Mouse (Mus musculus) telencephalon, adult 2 months (tissue): Measurements from ENCODE around the gene Jmjd4.

ENCODE experiments used
- DNase-seq: peaks from one replicate; pipeline ENCODE4 v3.0.0-alpha.2; 2011; ENCODE audit warnings: low read depth, low spot score

The Jmjd4 gene

DNA sequence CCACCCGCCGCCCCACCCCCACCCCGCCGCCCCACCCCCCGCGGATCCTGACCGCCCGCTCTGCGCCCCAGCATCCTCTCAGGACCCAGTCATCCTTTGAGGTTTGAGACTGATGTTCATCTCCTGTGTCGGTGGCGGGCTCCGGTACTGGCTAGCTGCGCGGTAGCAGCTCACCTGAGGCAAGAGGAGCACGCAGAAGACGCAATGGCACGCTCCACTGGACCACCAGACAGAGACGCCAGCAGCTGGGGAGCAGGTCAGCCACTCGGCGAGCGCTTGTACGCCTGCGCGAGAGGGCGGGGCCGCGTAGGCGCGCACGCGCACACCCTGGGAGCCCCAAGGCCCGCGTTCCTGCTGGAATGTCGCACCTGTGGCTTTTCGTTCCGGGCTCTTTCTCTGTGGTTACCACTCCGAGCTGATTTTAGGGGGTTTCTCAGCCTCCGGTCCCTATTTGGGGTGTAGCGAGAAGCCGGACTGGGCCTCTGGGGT is at the start of gene Jmjd4:
Gene Jmjd4 (plus strand): TSS at position 305 of the 489 bp plus-strand sequence.
- peak; percentile 77 for DNase-seq

DNA sequence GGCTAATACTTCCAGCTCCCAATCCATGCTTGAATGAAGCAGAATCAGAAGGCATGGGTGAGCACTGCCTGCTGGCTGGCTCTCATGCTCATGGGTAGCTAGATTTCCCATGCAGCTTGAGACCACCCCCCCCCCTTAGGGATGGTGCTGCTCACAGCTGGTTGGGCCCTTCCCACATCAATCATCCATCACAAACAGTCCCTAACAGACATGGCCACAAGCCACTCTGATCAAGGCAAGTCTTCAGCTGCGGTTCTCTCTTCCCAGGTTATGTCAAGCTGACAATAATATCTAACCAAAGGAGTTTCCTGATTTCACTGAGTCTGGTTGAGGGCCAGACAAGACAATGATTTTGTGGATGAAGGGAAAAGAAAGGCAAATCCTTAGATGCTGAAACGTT is 49.0 kb upstream of the Jmjd4 start:
- no peak for DNase-seq

DNA sequence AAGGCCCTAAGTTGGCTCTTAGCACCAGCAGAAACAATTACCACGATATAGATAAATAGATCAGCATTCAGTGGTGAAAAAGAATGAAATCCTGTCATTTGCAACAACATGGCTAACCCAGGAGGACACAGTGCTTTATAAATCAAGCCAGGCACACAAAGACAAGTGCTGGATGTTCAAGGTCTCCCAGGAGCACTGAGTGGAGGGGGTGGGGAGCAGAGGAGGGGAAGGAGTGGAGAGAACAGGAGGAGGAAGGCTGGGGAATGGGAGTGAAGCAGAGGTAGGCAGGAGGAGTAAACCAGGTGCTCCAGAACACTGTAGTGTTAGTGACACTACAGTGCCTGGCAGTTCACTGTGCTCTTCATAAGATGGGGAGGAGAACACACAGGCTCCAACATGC is 44.1 kb upstream of the Jmjd4 start:
- DNase-seq, result no peak

- no peak for DNase-seq
These were observed 39.0 kb upstream of the Jmjd4 start for GRCm38 (mm10) chr11:59410851-59411250.

DNA sequence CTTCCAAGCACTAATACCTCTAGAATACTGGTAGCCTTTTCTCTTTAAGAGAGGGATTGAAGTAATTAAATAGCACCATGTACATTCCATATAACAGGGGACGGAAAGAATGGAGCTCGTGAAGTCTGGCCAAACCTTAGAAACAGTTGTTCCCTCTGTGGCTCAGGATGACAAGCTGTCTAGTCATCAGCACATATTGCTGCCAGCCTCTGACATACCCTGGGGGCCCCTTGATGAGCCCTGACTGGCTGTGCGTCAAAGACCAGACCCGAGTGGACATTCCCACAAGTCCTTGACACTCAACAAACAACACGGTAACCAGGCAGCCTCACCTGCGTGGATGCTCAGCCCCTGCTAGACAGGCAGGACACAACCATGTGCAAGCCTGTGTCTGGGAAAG is 37.8 kb upstream of the Jmjd4 start:
- no peak for DNase-seq

GRCm38 (mm10) chr11:59412999-59413863 is 36.6 kb upstream of the Jmjd4 start:
- peak; percentile 48 for DNase-seq

DNA sequence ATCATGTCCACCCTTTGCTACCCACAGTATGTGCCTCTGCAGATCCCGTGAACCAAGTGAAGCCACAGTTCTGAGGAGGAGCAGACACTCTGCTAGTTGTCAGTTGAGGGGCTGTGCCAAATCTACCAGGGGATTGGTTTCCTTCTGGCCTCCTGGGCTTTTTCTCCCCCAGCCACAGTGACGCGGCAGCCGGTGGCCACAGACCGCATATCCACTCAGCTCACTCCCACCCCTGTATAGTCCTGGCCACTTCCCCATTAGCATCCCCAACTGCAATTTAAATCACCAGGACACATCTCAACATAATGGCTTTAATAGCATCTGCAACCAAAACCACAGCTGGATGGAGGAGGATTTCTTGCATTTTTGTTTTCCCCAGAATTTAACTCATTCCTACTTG is 31.1 kb upstream of the Jmjd4 start:
- DNase-seq, result no peak

DNA sequence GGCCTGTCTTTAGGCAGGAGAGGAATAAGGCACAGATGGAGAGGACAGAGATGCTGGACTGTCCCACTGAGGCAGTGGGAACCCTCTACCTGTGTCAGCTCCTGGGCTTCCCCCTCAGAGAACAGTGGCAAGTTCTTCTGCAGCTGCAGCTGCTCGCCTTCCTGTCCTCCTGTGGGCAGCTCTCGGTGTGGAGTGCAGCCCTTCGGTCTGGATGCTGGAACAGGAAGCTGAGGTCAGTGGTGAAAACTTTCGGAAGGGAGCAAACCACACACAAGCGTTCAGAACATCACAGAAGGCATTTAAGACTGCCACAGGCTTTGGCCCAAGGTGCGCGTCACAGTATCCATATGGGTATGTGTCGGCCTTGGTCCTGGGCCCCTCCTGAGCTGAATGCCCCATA is 28.4 kb upstream of the Jmjd4 start:
- no peak for DNase-seq

- DNase-seq, result no peak
These were observed 27.9 kb upstream of the Jmjd4 start for GRCm38 (mm10) chr11:59421967-59422366.

- no peak for DNase-seq
These were observed 26.7 kb upstream of the Jmjd4 start for GRCm38 (mm10) chr11:59423010-59423588.

DNA sequence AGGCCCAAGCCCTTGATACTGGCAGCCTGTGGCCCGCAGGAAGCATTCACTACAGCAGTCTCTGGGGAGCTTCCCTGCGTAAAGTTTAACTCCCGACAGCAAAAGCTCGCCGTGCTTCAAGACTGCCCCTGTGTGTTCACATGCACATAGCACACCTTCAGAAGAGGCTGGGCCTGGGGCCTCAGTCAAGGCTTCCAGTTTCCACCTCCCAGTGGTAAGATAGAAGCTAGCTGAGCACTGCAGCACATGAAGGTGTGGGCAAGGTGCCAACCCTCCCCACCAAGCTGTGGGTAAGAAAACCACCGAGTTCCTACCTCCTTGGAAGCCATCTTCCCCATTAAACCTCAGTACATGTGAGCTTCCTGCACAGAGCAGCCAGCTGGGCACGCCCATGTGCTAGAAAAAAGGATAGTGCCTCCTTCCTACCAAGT is 24.2 kb upstream of the Jmjd4 start:
- DNase-seq, result peak; percentile 35

GRCm38 (mm10) chr11:59428057-59428660 is 21.7 kb upstream of the Jmjd4 start:
- no peak for DNase-seq

GRCm38 (mm10) chr11:59429959-59430358 is 19.9 kb upstream of the Jmjd4 start:
- DNase-seq, result no peak

DNA sequence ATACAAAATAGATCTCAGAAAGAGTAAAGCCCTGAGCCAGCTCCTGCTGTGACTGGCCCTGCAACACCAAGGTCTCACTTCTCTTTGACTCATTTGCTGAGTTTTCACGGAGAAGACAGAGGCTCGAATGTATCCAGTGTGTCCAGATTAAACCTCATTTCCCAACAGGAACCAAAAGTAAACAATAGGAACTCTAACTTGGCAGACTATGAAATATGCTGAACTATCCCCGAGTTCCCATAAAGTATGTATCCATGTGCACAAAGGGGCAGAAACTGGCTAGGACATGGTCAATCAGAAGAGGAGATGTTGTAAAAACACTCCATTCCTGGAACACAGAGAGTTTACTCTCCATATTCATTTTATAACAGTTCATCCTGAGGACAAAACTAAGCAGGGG is 17.6 kb upstream of the Jmjd4 start:
- no peak for DNase-seq

DNA sequence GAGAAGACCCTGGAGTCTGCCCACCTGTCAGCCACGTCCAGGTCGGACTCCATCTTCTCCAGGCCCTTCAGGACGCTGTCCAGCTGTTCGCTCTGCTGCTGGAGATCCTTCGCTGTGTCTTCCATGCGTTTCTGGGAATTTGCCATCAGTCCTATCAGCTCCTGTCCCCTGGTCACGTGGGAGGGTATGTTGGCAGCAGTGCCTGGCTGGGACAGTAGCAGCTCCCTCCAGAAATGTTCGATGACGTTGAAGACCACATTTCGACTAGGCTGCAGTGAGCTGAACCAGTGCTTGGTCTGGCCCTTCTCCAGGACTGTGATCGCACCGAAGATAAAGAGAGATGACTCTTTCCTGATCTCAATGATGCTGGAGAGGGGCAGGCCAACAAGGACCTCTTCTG is 11.9 kb upstream of the Jmjd4 start:
- no peak for DNase-seq

GRCm38 (mm10) chr11:59443102-59443501 is 6.7 kb upstream of the Jmjd4 start:
- DNase-seq, result no peak

GRCm38 (mm10) chr11:59450230-59450771 is 456 bp downstream of the Jmjd4 start:
- no peak for DNase-seq

DNA sequence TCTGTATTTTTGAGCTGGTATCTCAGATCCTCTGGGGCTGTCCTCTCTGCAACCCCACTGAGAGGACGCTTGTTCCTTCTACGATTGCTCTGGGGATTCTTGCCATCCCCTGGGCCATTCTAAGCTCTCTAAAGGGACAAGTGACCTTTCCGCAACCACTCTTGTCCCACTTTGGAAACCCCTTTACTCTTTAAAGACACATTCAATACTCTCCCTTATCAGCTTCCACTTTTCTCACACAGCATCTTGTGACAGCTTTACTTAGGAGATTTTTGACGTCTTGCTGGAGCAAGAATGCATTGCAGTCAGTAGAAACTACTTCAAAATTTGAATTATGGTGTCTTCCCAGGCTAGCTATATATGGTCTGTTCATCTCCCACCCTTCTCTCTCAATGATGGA is 1.2 kb downstream of the Jmjd4 start, which contains the start of gene Snap47:
Gene Snap47 (minus strand): TSS at position 101 of the 400 bp plus-strand sequence.
- no peak for DNase-seq

GRCm38 (mm10) chr11:59456346-59456745 is 6.5 kb downstream of the Jmjd4 start:
- DNase-seq, result no peak

DNA sequence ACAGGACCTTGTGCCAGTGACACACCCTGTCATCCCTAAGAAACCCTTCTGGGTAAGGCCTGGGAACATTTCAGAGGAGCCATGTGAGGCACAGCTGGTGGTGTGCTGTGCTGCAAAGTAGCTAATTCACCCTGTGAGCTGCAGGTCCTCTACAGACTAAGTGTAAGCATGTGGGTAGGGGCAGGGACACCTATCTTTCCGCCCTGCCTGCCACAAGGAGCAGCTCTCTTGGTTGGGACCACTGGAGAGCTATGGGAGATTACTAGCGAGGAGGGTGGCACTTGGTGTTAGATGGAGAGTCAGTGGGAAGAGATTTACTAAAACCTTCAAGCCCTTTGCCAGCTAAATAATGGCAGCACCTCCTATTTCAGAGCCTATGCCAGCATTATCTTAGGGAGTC is 7.0 kb downstream of the Jmjd4 start:
- no peak for DNase-seq

GRCm38 (mm10) chr11:59458973-59459372 is 9.1 kb downstream of the Jmjd4 start:
- no peak for DNase-seq

- DNase-seq, result no peak
These were observed 10.6 kb downstream of the Jmjd4 start for GRCm38 (mm10) chr11:59460459-59460858.
